ENCODE assay signal across 29 mouse cellular contexts in genomic region chr2:164128576-164129411, GRCm38 (mm10). TPM values are rescaled to one million over a fixed set of nuclear protein-coding genes. Genes with fewer than 3 reads are reported as not detected.
DNase-seq lines count a peak whose midpoint lies in the region; ATAC-seq lines count a peak whose summit lies in the region.
"Had no signal": no experiment of that assay in that cellular context is flagged by ENCODE, and none has a peak within 500 bp of the region (broad histone marks: within the 10 kb centered on the region; RNA-seq: fewer than 3 reads in every experiment).

No protein-coding gene starts in this region.

- H3K9ac ChIP-seq in midbrain, embryonic 11.5 days (ENCODE audit: low read length), result no peak overlapping the region
- no peak overlapping the region for H3K9ac ChIP-seq in midbrain, embryonic 14.5 days (replicated peaks; ENCODE audit: low read length)
- H3K9ac ChIP-seq: embryonic facial prominence, embryonic 15.5 days; heart, embryonic 12.5 days; hindbrain, embryonic 14.5 days had no signal

- 92% methylated on average over 12 of the region's 12 CpGs for WGBS in midbrain, embryonic 11.5 days
- 92% methylated on average over 12 of the region's 12 CpGs for WGBS in midbrain, embryonic 14.5 days

- H3K9me3 ChIP-seq in midbrain, embryonic 11.5 days (ENCODE audit: control insufficient read depth, low read length), result no peaks in the 10 kb centered on the region
- H3K9me3 ChIP-seq in midbrain, embryonic 14.5 days (ENCODE audit: control insufficient read depth, low read length), result no peaks in the 10 kb centered on the region
- H3K9me3 ChIP-seq: embryonic facial prominence, embryonic 15.5 days; forebrain, embryonic 10.5 days; heart, embryonic 12.5 days; hindbrain, embryonic 10.5 days had no signal

- DNase-seq in midbrain, embryonic 11.5 days (ENCODE audit: low spot score, missing footprints), result peak; percentile 17
- DNase-seq in midbrain, embryonic 14.5 days, result no peak
- peak; percentile 65 to 74 for DNase-seq in B cell, adult 2 months
- no peak for DNase-seq in kidney, postnatal 10 days
- no peak for DNase-seq in adrenal gland, postnatal 10 days
- DNase-seq: adrenal gland, postnatal 25 days; cerebellum, adult 18-20 months; cerebellum, adult 9-11 months; embryo, embryonic 11 days; gastrocnemius, adult 2 months; gastrocnemius, postnatal 25 days had no signal

- no peak overlapping the region for H3K27ac ChIP-seq in midbrain, embryonic 11.5 days (ENCODE audit: low read depth, low read length)
- no peak overlapping the region for H3K27ac ChIP-seq in midbrain, embryonic 14.5 days (replicated peaks; ENCODE audit: low read depth, low read length)
- H3K27ac ChIP-seq: embryonic facial prominence, embryonic 15.5 days; forebrain, embryonic 10.5 days; gastrocnemius, adult 2 months; hindbrain, embryonic 10.5 days; hindbrain, embryonic 14.5 days had no signal

- no peaks in the 10 kb centered on the region for H3K27me3 ChIP-seq in midbrain, embryonic 11.5 days (ENCODE audit: control insufficient read depth, insufficient read depth, low read length)
- no peaks in the 10 kb centered on the region for H3K27me3 ChIP-seq in midbrain, embryonic 14.5 days (ENCODE audit: control insufficient read depth, insufficient read depth, low read length)
- H3K27me3 ChIP-seq: embryonic facial prominence, embryonic 15.5 days; heart, embryonic 12.5 days; Patski had no signal

- H3K36me3 ChIP-seq in midbrain, embryonic 11.5 days (ENCODE audit: control insufficient read depth, insufficient read depth, low read length), result no peaks in the 10 kb centered on the region
- peaks cover 29% of the 10 kb centered on the region for H3K36me3 ChIP-seq in midbrain, embryonic 14.5 days (ENCODE audit: control insufficient read depth, insufficient read depth, low read length)
- H3K36me3 ChIP-seq: embryonic facial prominence, embryonic 15.5 days had no signal

- no peak overlapping the region for H3K4me2 ChIP-seq in midbrain, embryonic 11.5 days
- no peak overlapping the region for H3K4me2 ChIP-seq in midbrain, embryonic 14.5 days (ENCODE audit: low read length)
- H3K4me2 ChIP-seq: embryonic facial prominence, embryonic 15.5 days; heart, embryonic 12.5 days; hindbrain, embryonic 14.5 days had no signal

- no peak overlapping the region for H3K4me3 ChIP-seq in midbrain, embryonic 11.5 days (ENCODE audit: low read depth, low read length)
- H3K4me3 ChIP-seq in midbrain, embryonic 14.5 days (replicated peaks; ENCODE audit: low read depth, low read length), result no peak overlapping the region
- H3K4me3 ChIP-seq: embryonic facial prominence, embryonic 15.5 days; erythroblast, embryonic 14.5 days; forebrain, embryonic 10.5 days; gastrocnemius, adult 2 months; heart, embryonic 12.5 days; hindbrain, embryonic 10.5 days had no signal

- no peak for ATAC-seq in midbrain, embryonic 11.5 days (ENCODE audit: low FRiP score)
- no peak for ATAC-seq in midbrain, embryonic 14.5 days (ENCODE audit: low FRiP score, low TSS enrichment)
- ATAC-seq in neutrophil, adult 5-6 weeks (ENCODE audit: extremely low read depth, insufficient number of reproducible peaks, low FRiP score, poor library complexity, severe bottlenecking), result peak; percentile 77
- ATAC-seq: activated CD4-positive, CD25-positive, alpha-beta regulatory T cell, adult 4 months; forebrain, embryonic 14.5 days; Patski had no signal

- no peaks in the 10 kb centered on the region for H3K4me1 ChIP-seq in midbrain, embryonic 11.5 days (ENCODE audit: control insufficient read depth, insufficient read depth, low read length)
- no peaks in the 10 kb centered on the region for H3K4me1 ChIP-seq in midbrain, embryonic 14.5 days (ENCODE audit: control insufficient read depth, insufficient read depth, low read length)
- H3K4me1 ChIP-seq: forebrain, embryonic 10.5 days; heart, embryonic 12.5 days; hindbrain, embryonic 10.5 days had no signal

RNA-seq across cellular contexts. Expression of gene Kcns1, which starts 42.1 kb away (rescaled TPM):
- 0.07 TPM in 1 of 2 replicates, not detected in the other for polyA plus RNA-seq in midbrain, embryonic 11.5 days (2014; fragmentation: Nextera tagmentation; extraction: Ambion mirVana)
- polyA plus RNA-seq in midbrain, embryonic 14.5 days (2014; fragmentation: Nextera tagmentation; extraction: Ambion mirVana), result 0.62 and 2.1 TPM in 2 replicates
- not detected in 2 replicates for total RNA-seq in neutrophil, adult 5-6 weeks (2017)
- total RNA-seq in adrenal gland, postnatal 10 days (2021), result under 1 TPM; 0.09 to 0.15 TPM
- total RNA-seq: adrenal gland, adult 18-20 months; adrenal gland, postnatal 25 days; heart, postnatal 25 days had no signal
- polyA plus RNA-seq: C2C12; erythroblast, embryonic 14.5 days; forebrain, embryonic 10.5 days; hindbrain, embryonic 10.5 days; Patski had no signal

RNA-seq across cellular contexts. Expression of gene Wfdc5, which starts 53.7 kb away (rescaled TPM):
- not detected in 2 replicates for polyA plus RNA-seq in midbrain, embryonic 11.5 days (2014; fragmentation: Nextera tagmentation; extraction: Ambion mirVana)
- not detected in 2 replicates for polyA plus RNA-seq in midbrain, embryonic 14.5 days (2014; fragmentation: Nextera tagmentation; extraction: Ambion mirVana)
- not detected in 2 replicates for total RNA-seq in neutrophil, adult 5-6 weeks (2017)
- not detected for total RNA-seq in adrenal gland, postnatal 10 days (2021)
- total RNA-seq: adrenal gland, adult 18-20 months; adrenal gland, postnatal 25 days; common myeloid progenitor, adult 5-6 weeks; gastrocnemius, adult 2 months; gastrocnemius, postnatal 25 days; granulocyte monocyte progenitor cell, adult 5-6 weeks; heart, adult 8-10 months; heart, postnatal 25 days had no signal
- polyA plus RNA-seq: activated CD4-positive, CD25-positive, alpha-beta regulatory T cell, adult 4 months; C2C12; embryonic facial prominence, embryonic 11.5 days; erythroblast, embryonic 14.5 days; forebrain, embryonic 10.5 days; forebrain, embryonic 14.5 days; heart, embryonic 12.5 days; heart, embryonic 16.5 days; hindbrain, embryonic 10.5 days; hindbrain, embryonic 14.5 days had no signal

RNA-seq across cellular contexts. Expression of gene Tomm34, which starts 57.8 kb away (rescaled TPM):
- 48.2 and 50.0 TPM in 2 replicates for polyA plus RNA-seq in midbrain, embryonic 11.5 days (2014; fragmentation: Nextera tagmentation; extraction: Ambion mirVana)
- 46.3 and 50.3 TPM in 2 replicates for polyA plus RNA-seq in midbrain, embryonic 14.5 days (2014; fragmentation: Nextera tagmentation; extraction: Ambion mirVana)
- total RNA-seq in neutrophil, adult 5-6 weeks (2017), result 63.2 and 77.7 TPM in 2 replicates
- total RNA-seq in adrenal gland, postnatal 10 days (2021), result 10 to 100 TPM; 24.6 to 29.5 TPM

RNA-seq across cellular contexts. Expression of gene Stk4, which starts 58.7 kb away (rescaled TPM):
- 33.2 and 36.7 TPM in 2 replicates for polyA plus RNA-seq in midbrain, embryonic 11.5 days (2014; fragmentation: Nextera tagmentation; extraction: Ambion mirVana)
- 26.3 and 35.0 TPM in 2 replicates for polyA plus RNA-seq in midbrain, embryonic 14.5 days (2014; fragmentation: Nextera tagmentation; extraction: Ambion mirVana)
- total RNA-seq in neutrophil, adult 5-6 weeks (2017), result 434 and 452 TPM in 2 replicates
- 10 to 100 TPM; 27.9 to 30.1 TPM for total RNA-seq in adrenal gland, postnatal 10 days (2021)

Comparison
In these comparisons a context has a peak if more than half of its experiments do, and no peak if none do; other contexts are left out.
1. DNase-seq: peak in midbrain, embryonic 11.5 days (single experiment) and B cell, adult 2 months (2 of 2); none in midbrain, embryonic 14.5 days (single experiment), kidney, postnatal 10 days (single experiment) and adrenal gland, postnatal 10 days (single experiment).